Mouse (Mus musculus): ENCODE data around the gene Chn2. TPM values are rescaled to one million over a fixed set of nuclear protein-coding genes. Genes with fewer than 3 reads are reported as not detected.

Chn2 gene
- total and polyA plus RNA-seq, 3 experiments = not detected

GRCm38 (mm10) chr6:54216512-54216911, 177.2 kb downstream of the Chn2 start:
- Histone ChIP-seq H3K36me3 (ENCODE audit: control insufficient read depth in 1 of 2, insufficient read depth in 2 of 2, low read length in 2 of 2) (no peaks in the 10 kb centered on the region), H3K4me3 (ENCODE audit: control insufficient read depth in 1 of 2, insufficient read depth in 1 of 2, low read depth in 2 of 2, low read length in 2 of 2) (no peak overlapping the region), H3K27ac (ENCODE audit: control insufficient read depth, low read depth, low read length) (no peak overlapping the region), H3K9ac (ENCODE audit: control insufficient read depth, low read depth, low read length, poor library complexity, severe bottlenecking) (no peak overlapping the region), H3K27me3 (ENCODE audit: control insufficient read depth in 1 of 2, insufficient read depth in 2 of 2, low read length in 2 of 2) (no peaks in the 10 kb centered on the region), H3K4me1 (ENCODE audit: control insufficient read depth in 1 of 2, insufficient read depth in 2 of 2, low read length in 2 of 2) (no peaks in the 10 kb centered on the region), H3K79me2 (ENCODE audit: control insufficient read depth, insufficient read depth, low read length, poor library complexity) (no peaks in the 10 kb centered on the region), H3K9me3 (replicated peaks; ENCODE audit: insufficient read depth, low read length) (no peaks in the 10 kb centered on the region)
- DNase-seq (ENCODE audit: low read depth, low spot score) = no peak
- TF ChIP-seq SIN3A (IDR thresholded peaks at IDR 0.05; ENCODE audit: low read length) (no peak), JUND (IDR thresholded peaks at IDR 0.05; ENCODE audit: low read depth, low read length) (no peak), NRF1 (IDR thresholded peaks at IDR 0.05; ENCODE audit: insufficient read depth, low read depth, low read length, poor library complexity, severe bottlenecking) (no peak), E2F4 (IDR thresholded peaks at IDR 0.05; ENCODE audit: borderline replicate concordance, low read depth, low read length) (no peak), MAX (IDR thresholded peaks at IDR 0.05; ENCODE audit: low read length) (no peak), ZMIZ1 (IDR thresholded peaks at IDR 0.05; ENCODE audit: low read depth, low read length) (no peak), CHD1 (IDR thresholded peaks at IDR 0.05; ENCODE audit: low read depth, low read length) (no peak), CHD2 (IDR thresholded peaks at IDR 0.05; ENCODE audit: low read length) (no peak), TCF12 (IDR thresholded peaks at IDR 0.05; ENCODE audit: low read depth, low read length) (no peak), UBTF (IDR thresholded peaks at IDR 0.05; ENCODE audit: borderline replicate concordance, insufficient read depth, low read depth, low read length) (no peak), USF1 (IDR thresholded peaks at IDR 0.05; ENCODE audit: low read depth, low read length) (no peak)

- DNase-seq (ENCODE audit: low read depth, low spot score) = no peak
- no peaks in the 10 kb centered on the region for H3K27me3 ChIP-seq (ENCODE audit: control insufficient read depth in 1 of 2, insufficient read depth in 2 of 2, low read length in 2 of 2)
- no peak overlapping the region for H3K4me3 ChIP-seq (ENCODE audit: control insufficient read depth in 1 of 2, insufficient read depth in 1 of 2, low read depth in 2 of 2, low read length in 2 of 2)
- H3K27ac ChIP-seq (ENCODE audit: control insufficient read depth, low read depth, low read length) = no peak overlapping the region
- TF ChIP-seq CHD2 (IDR thresholded peaks at IDR 0.05; ENCODE audit: low read length) (no peak), HCFC1 (IDR thresholded peaks at IDR 0.05; ENCODE audit: low read depth, low read length) (no peak), TCF12 (IDR thresholded peaks at IDR 0.05; ENCODE audit: low read depth, low read length) (no peak), MEF2A (IDR thresholded peaks at IDR 0.05; ENCODE audit: extremely low read depth, insufficient replicate concordance, low read depth, low read length, poor library complexity, severe bottlenecking) (no peak), MXI1 (IDR thresholded peaks at IDR 0.05; ENCODE audit: low read depth, low read length) (no peak), POLR2A (IDR thresholded peaks at IDR 0.05; ENCODE audit: control insufficient read depth in 1 of 2, insufficient read depth in 1 of 2, low read depth in 1 of 2, low read length in 2 of 2, poor library complexity in 1 of 2) (no peak), UBTF (IDR thresholded peaks at IDR 0.05; ENCODE audit: borderline replicate concordance, insufficient read depth, low read depth, low read length) (no peak), TAL1 (IDR thresholded peaks at IDR 0.05; ENCODE audit: low read length) (no peak), MAX (IDR thresholded peaks at IDR 0.05; ENCODE audit: low read length) (no peak), GATA1 (IDR thresholded peaks at IDR 0.05; ENCODE audit: low read depth, low read length) (no peak), TBP (IDR thresholded peaks at IDR 0.05; ENCODE audit: low read depth, low read length) (no peak), KAT2A (conservative IDR thresholded peaks at IDR 0.05; ENCODE audit: low read depth, low read length) (no peak), ZMIZ1 (IDR thresholded peaks at IDR 0.05; ENCODE audit: low read depth, low read length) (no peak), SIN3A (IDR thresholded peaks at IDR 0.05; ENCODE audit: low read length) (no peak), MYC (IDR thresholded peaks at IDR 0.05; ENCODE audit: low read depth, low read length) (no peak), E2F4 (IDR thresholded peaks at IDR 0.05; ENCODE audit: borderline replicate concordance, low read depth, low read length) (no peak)
- no peaks in the 10 kb centered on the region for H3K4me1 ChIP-seq (ENCODE audit: control insufficient read depth in 1 of 2, insufficient read depth in 2 of 2, low read length in 2 of 2)
- no peaks in the 10 kb centered on the region for H3K36me3 ChIP-seq (ENCODE audit: control insufficient read depth in 1 of 2, insufficient read depth in 2 of 2, low read length in 2 of 2)
- no peaks in the 10 kb centered on the region for H3K79me2 ChIP-seq (ENCODE audit: control insufficient read depth, insufficient read depth, low read length, poor library complexity)
- no peak overlapping the region for H3K9ac ChIP-seq (ENCODE audit: control insufficient read depth, low read depth, low read length, poor library complexity, severe bottlenecking)
- no peaks in the 10 kb centered on the region for H3K9me3 ChIP-seq (replicated peaks; ENCODE audit: insufficient read depth, low read length)
These were observed 180.8 kb downstream of the Chn2 start for GRCm38 (mm10) chr6:54220124-54220523.
